Mouse (Mus musculus) heart, adult 2 months (tissue): ENCODE results near the gene Nckap5.

Source experiments
- CTCF ChIP-seq: fragments of 200-600 bp; IDR thresholded peaks from 2 replicates; pipeline ENCODE4 v1.8.1; 2022; ENCODE audit warnings: antibody characterized with exemption, mild to moderate bottlenecking, moderate library complexity
- POLR2A ChIP-seq: fragments of 200-500 bp; IDR thresholded peaks from 2 replicates; pipeline ENCODE4 v1.6.1; 2011; ENCODE audit warnings: mild to moderate bottlenecking, low read depth, low read length, control low read depth; ENCODE audit not compliant: insufficient read depth

DNA sequence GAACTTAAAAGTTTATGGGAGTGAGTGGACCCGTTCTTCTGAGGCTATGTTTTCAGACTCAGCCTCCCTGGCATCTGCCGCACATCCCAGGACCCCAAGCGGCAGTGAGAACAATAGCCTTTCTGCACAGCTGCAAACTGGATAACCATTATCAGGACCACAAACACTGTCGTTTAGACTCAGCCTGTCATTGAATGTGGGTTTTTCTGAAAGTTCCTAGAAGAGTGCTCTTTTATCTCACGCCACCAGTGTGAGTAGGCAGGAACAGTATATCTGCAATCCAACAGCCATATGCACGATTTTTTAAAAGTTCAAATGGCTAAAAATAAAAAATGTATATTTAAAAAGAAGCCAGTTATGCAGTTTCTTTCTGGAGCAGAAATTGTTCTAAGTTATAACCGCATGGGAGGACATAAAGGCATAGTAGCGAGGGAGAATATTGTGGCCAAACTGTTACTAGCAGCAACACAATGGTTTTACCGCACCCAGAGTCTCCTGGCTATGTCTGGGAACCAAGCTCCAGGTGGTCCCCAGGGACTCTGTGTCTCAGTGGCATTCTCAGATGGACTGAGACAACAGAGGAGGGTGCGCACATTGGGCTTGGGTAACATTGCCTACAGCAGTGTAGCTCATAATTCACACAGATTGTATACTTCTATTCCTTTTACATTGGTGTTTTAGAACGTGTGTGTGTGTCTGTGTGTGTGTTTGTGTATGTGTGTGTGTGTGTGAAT is 512.6 kb downstream of the Nckap5 start:
- TF ChIP-seq CTCF (no peak), POLR2A (no peak)
